Mouse (Mus musculus) stomach, postnatal 0 days (tissue): Measurements from ENCODE around the gene Gm45716. TPM values are rescaled to one million over a fixed set of nuclear protein-coding genes. Genes with fewer than 3 reads are reported as not detected.

Experiments used
- ATAC-seq: fragments of 200-750 bp; cut with Nextera tagmentation; 2 replicates; pipeline ENCODE4 v1.8.0; 2017; ENCODE audit not compliant: low FRiP score, low TSS enrichment
- DNase-seq: peaks from one replicate; pipeline ENCODE4 v3.0.0-alpha.2; 2016; ENCODE audit warnings: low spot score
- H3K27ac ChIP-seq: fragments of 300-500 bp; sonication (generic); replicated peaks from 2 replicates; pipeline ENCODE4 v1.5.1; 2014; ENCODE audit warnings: mild to moderate bottlenecking, control low read depth
- H3K27me3 ChIP-seq: fragments of 300-500 bp; sonication (generic); 2 replicates; pipeline ENCODE4 v1.6.1; 2014; ENCODE audit warnings: low read length; ENCODE audit not compliant: control insufficient read depth, insufficient read depth
- H3K36me3 ChIP-seq: fragments of 300-500 bp; sonication (generic); 2 replicates; pipeline ENCODE4 v1.6.1; 2014; ENCODE audit warnings: low read length, mixed read lengths; ENCODE audit not compliant: control insufficient read depth, insufficient read depth
- H3K4me1 ChIP-seq: fragments of 300-500 bp; sonication (generic); replicated peaks from 2 replicates; pipeline ENCODE4 v1.6.1; 2014; ENCODE audit warnings: antibody characterized with exemption; ENCODE audit not compliant: control insufficient read depth, insufficient read depth
- H3K4me2 ChIP-seq: fragments of 300-500 bp; sonication (generic); replicated peaks from 2 replicates; pipeline ENCODE4 v1.6.1; 2014; ENCODE audit warnings: low read depth, mild to moderate bottlenecking, control low read depth, moderate library complexity
- H3K4me3 ChIP-seq: fragments of 300-500 bp; sonication (generic); 2 replicates; pipeline ENCODE4 v1.5.1; 2014; ENCODE audit warnings: low read depth, low read length, control low read depth
- H3K9ac ChIP-seq: fragments of 300-500 bp; sonication (generic); 2 replicates; pipeline ENCODE4 v1.6.1; 2014; ENCODE audit warnings: mild to moderate bottlenecking, low read length, control low read depth, mixed read lengths
- H3K9me3 ChIP-seq: fragments of 300-500 bp; sonication (generic); 2 replicates; pipeline ENCODE4 v1.6.1; 2016; ENCODE audit warnings: low read length; ENCODE audit not compliant: control insufficient read depth
- CTCF ChIP-seq: IDR thresholded peaks from 2 replicates; pipeline ENCODE4 v1.5.1; 2016; ENCODE audit warnings: antibody characterized with exemption, low read depth, mild to moderate bottlenecking, moderate library complexity
- EP300 ChIP-seq: optimal IDR thresholded peaks from 2 replicates; pipeline ENCODE3; 2016; ENCODE audit warnings: antibody characterized with exemption
- WGBS: fragments of 180-500 bp; shearing (Covaris S2); extraction: QIAGEN DNeasy Blood & Tissue Kit; methylation state at CpG from one replicate; pipeline ENCODE4 v1.1.7; 2014; 5-methylcytosine and 5-hydroxymethylcytosine counted together
- polyA plus RNA-seq: library from polyadenylated mRNA; unstranded; fragments of >200 nt; fragmentation: Nextera tagmentation; extraction: Ambion mirVana; gene quantifications from 2 replicates; pipeline ENCODE4 v1.2.1, GENCODE M21; 2015

Gene Gm45716
- polyA plus RNA-seq, 1 experiment from 2014 or later: 7.0 TPM

GRCm38 (mm10) chr11:90220022-90220645, 32.7 kb downstream of the Gm45716 start:
- TF ChIP-seq CTCF: no peak
- no peak for TF ChIP-seq EP300
- no peak overlapping the region for H3K27ac ChIP-seq
- WGBS: 68% methylated on average over 6 of the region's 6 CpGs
- no peaks in the 10 kb centered on the region for H3K4me1 ChIP-seq
- ATAC-seq: no peak
- no peak overlapping the region for H3K4me2 ChIP-seq
- no peak overlapping the region for H3K4me3 ChIP-seq
- DNase-seq: no peak
- no peaks in the 10 kb centered on the region for H3K36me3 ChIP-seq
- no peaks in the 10 kb centered on the region for H3K9me3 ChIP-seq
- no peak overlapping the region for H3K9ac ChIP-seq
- no peaks in the 10 kb centered on the region for H3K27me3 ChIP-seq

GRCm38 (mm10) chr11:90220750-90221149, 33.3 kb downstream of the Gm45716 start:
- no peak overlapping the region for H3K27ac ChIP-seq
- no peaks in the 10 kb centered on the region for H3K9me3 ChIP-seq
- H3K9ac ChIP-seq: no peak overlapping the region
- no peaks in the 10 kb centered on the region for H3K4me1 ChIP-seq
- ATAC-seq: no peak
- H3K27me3 ChIP-seq: no peaks in the 10 kb centered on the region
- DNase-seq: no peak
- H3K4me3 ChIP-seq: no peak overlapping the region
- H3K4me2 ChIP-seq: no peak overlapping the region
- no peak for TF ChIP-seq EP300
- no peak for TF ChIP-seq CTCF
- WGBS: 30% methylated on average over 2 of the region's 2 CpGs
- no peaks in the 10 kb centered on the region for H3K36me3 ChIP-seq

- Histone ChIP-seq H3K4me1 (no peaks in the 10 kb centered on the region), H3K27me3 (no peaks in the 10 kb centered on the region), H3K9me3 (no peaks in the 10 kb centered on the region), H3K9ac (no peak overlapping the region), H3K36me3 (no peaks in the 10 kb centered on the region), H3K4me2 (no peak overlapping the region), H3K4me3 (no peak overlapping the region), H3K27ac (no peak overlapping the region)
- 30% methylated on average over 11 of the region's 11 CpGs for whole genome bisulfite sequencing
- DNase-seq: no peak
- ATAC-seq: peak; percentile 42; the same call in 1 of the 2 replicates
- no peak for TF ChIP-seq EP300
- no peak for TF ChIP-seq CTCF
Measured at GRCm38 (mm10) chr11:90224914-90225470, 37.5 kb downstream of the Gm45716 start.

- no peaks in the 10 kb centered on the region for H3K27me3 ChIP-seq
- no peaks in the 10 kb centered on the region for H3K9me3 ChIP-seq
- no peaks in the 10 kb centered on the region for H3K4me1 ChIP-seq
- DNase-seq: no peak
- H3K36me3 ChIP-seq: no peaks in the 10 kb centered on the region
- H3K4me2 ChIP-seq: no peak overlapping the region
- H3K27ac ChIP-seq: no peak overlapping the region
- ATAC-seq: no peak
- no peak overlapping the region for H3K4me3 ChIP-seq
- no peak overlapping the region for H3K9ac ChIP-seq
- TF ChIP-seq EP300: no peak
- no peak for TF ChIP-seq CTCF
- 69% methylated on average over 12 of the region's 12 CpGs for WGBS
Measured at GRCm38 (mm10) chr11:90227000-90227922, 39.8 kb downstream of the Gm45716 start.

- Histone ChIP-seq H3K9ac (no peak overlapping the region), H3K27ac (no peak overlapping the region), H3K9me3 (no peaks in the 10 kb centered on the region), H3K27me3 (no peaks in the 10 kb centered on the region), H3K4me1 (no peaks in the 10 kb centered on the region), H3K4me3 (no peak overlapping the region), H3K36me3 (no peaks in the 10 kb centered on the region), H3K4me2 (no peak overlapping the region)
- ATAC-seq: no peak
- WGBS: 73% methylated on average over 9 of the region's 9 CpGs
- no peak for TF ChIP-seq CTCF
- TF ChIP-seq EP300: no peak
- DNase-seq: no peak
Measured at GRCm38 (mm10) chr11:90228251-90228949, 40.9 kb downstream of the Gm45716 start.
